Mouse (Mus musculus) adrenal gland, adult 8-10 months (tissue): ENCODE data around the gene Tpp1. TPM values are rescaled to one million over a fixed set of nuclear protein-coding genes. Genes with fewer than 3 reads are reported as not detected.
A peak's percentile ranks its signal among the peaks of the same experiment; 100 is the strongest.

Experiments used
- DNase-seq: peaks from one replicate; pipeline ENCODE4 v3.0.0; 2022
- total RNA-seq, 4 experiments: library from RNA; stranded (reverse); gene quantifications; 2 replicates each; pipeline ENCODE4 v1.2.4; 2022

Tpp1 gene
- 100 to 1,000 TPM; 121 to 139 (median 132) TPM for total RNA-seq

DNA sequence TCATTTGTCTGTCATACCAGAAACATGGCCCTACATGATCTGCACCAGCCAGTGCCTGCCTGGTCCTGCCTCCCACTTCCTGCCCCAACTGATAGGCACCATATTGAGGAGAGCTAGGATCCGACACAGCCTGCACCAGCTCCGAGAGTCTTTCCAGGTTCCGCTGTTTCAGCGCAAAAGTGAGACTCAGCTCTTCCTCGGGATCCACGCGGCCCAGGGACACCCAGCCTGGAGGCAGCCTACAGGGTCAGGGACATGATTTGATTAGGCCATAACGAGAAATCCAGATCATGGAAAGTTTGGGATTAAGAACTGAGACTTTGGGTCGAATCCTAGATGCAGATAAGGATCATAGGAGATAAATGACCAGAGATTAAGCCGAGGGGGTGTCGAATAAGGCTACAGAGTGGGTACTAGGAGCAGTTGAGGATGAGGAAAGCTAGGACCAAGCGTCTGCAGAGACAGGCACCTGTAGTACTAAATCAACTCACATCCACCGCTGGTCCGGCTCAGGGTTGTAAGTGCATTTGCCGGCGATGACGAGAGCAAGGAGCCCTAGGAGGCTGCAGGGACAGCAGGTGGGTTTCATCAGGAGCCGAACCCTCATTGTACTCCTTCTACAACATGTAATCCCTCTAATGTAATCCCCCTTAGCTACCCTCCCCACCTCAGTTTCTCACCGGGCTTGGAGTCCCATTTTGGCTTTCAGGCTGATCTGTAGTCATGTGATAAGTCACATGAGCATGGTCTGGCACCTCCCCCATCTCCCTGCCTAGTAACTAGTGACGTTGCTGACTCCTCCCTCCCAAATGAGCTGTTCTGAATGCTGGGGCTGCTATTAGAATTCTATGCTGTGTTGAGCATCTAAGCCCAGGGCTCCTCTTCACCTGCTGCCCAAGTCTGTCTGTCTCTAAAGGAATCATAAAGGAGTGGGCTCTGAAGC is at the start of gene Tpp1:
Gene Tpp1 (minus strand): TSS at position 745 of the 943 bp plus-strand sequence.
- DNase-seq = peak; percentile 93

DNA sequence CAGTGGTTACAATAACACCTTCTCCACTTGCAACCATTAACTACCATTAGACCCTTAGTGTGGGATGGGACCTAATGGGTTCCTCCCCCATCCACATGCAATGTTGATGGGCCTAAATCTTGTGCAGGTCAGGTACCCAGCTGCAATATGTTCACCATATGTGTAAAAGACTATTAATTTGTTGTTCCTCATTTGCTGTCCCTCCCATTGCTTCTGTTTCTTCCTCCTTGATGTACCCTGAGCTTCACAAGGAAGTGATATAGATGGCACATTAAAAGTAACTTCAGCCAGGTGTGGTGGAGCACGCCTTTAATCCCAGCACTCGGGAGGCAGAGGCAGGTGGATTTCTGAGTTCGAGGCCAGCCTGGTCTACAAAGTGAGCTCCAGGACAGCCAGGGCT is 44.9 kb upstream of the Tpp1 start:
- no peak for DNase-seq

DNA sequence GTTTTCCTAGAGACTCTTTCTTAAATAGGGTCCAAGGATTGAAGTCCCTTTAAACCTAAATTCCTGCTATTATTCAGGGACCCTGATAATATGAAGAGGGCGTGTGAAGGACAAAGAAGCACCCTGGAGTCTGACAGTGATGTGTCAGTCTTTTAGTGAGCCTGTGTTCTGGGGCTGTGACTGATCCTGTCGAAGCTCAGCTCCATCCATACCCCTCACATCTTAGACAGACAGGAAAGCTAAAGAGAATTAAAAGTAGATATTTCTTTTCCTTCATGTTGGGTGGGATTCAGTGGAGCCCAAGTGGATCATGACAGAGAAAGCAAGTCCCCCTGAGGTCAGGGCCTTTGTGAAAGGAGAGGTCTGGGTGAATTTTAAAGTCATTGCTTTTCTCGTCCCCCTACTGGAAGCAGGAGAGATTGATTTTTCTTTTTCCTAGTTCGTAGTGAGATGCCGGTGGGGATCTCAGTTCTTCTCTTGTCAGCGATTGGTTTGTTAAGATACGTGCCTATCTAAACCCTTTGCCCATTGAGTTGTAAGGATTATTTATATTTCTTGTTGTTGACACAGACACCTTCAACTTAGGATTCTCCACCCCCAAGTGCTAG is 43.8 kb upstream of the Tpp1 start:
- DNase-seq = no peak

- DNase-seq = no peak
These were observed 41.7 kb upstream of the Tpp1 start for GRCm38 (mm10) chr7:105793701-105794100.

GRCm38 (mm10) chr7:105791147-105791546 is 39.1 kb upstream of the Tpp1 start:
- no peak for DNase-seq

GRCm38 (mm10) chr7:105787285-105788140 is 35.5 kb upstream of the Tpp1 start, which contains the start of gene Dchs1:
Gene Dchs1, minus strand, starts transcription at chr7:105787654.
- DNase-seq = no peak

DNA sequence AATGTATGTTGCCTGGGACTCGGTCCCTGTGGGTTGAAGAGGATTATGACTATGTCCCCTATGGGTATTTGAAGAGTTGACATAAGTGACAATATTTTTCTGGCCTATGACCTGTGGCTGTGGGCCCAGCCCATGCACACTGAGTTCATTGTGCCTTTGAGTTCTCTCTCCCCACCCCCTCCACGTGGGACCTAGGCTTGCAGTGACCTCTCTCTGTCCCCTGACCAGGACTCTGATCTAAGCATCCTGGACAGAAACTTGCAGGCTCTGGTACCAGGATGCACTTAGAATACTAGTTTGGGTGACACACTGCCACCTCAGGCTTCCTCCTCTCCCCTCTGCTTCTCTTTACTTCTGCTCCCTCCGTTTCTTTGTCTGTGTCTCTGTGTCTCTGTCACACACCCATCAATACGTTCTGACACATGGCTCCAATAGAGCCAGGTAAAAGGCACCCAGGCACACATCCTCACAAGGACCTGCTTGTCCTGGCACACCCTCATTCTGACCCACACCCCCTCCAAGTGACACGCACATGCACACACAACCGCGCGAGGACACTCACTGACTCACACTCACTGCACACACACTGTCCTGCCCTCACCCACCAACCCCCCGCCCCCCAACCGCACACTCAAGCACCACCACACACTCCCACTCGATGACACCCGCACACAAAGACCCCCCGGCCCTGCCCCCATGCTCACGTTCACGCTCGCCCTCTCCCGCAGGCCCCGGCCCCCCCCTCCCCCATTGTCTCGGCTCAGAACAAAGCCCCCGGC is 34.7 kb upstream of the Tpp1 start:
- no peak for DNase-seq

DNA sequence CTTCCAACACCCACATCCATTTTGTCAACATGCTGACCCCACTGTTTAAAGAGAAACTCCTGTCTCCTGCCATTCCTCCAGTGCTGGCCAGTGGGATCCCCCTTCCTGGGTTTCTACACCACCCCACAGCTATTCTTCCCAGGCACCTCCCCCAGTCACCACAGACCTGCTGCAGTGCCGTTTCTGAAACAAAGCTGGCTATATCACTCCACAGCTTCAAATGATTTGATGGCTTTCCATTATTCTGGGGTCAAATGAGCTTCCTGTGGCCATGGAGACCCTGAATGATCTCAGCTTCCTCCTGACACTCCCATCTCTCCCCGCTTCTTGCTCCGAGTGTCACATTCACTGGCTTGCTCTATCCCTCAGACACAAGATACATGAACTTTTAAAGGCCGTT is 32.5 kb upstream of the Tpp1 start:
- no peak for DNase-seq

- DNase-seq = no peak
These were observed 31.8 kb upstream of the Tpp1 start for GRCm38 (mm10) chr7:105783861-105784260.

DNA sequence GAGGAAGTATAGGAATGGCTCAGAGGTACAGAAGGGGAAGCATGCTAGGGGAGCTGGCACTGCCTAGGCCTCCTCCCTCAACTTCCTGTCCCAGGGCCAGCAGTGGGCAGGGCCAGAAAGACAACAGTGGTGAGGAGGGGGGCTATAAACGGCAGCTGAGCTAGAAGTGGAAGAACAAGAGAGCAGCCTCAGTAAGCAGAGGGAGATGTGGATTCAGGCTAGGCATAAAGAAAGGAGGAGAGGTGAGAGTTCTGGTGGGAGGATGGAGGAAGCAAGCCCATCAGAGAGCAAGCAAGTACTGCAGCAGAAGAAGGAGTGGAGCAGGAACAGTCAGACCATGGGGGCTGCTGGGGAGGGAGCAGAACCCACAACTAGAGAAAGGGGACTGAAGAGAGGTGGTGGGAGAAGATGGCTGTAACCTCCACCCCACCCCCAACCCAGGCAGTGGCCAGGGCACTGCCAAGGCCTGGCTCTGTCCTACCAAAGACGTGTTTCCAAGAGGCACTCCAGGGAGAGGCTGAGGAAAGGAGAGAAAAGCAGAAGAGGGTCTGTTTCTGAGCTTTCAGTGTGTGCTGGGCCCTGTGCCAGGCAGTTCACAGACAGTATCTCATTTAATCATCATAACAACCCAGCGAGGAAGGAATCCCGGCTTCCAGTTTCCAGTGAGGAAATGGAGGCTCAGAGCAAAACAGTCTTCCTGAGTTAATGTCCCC is 26.7 kb upstream of the Tpp1 start:
- no peak for DNase-seq

DNA sequence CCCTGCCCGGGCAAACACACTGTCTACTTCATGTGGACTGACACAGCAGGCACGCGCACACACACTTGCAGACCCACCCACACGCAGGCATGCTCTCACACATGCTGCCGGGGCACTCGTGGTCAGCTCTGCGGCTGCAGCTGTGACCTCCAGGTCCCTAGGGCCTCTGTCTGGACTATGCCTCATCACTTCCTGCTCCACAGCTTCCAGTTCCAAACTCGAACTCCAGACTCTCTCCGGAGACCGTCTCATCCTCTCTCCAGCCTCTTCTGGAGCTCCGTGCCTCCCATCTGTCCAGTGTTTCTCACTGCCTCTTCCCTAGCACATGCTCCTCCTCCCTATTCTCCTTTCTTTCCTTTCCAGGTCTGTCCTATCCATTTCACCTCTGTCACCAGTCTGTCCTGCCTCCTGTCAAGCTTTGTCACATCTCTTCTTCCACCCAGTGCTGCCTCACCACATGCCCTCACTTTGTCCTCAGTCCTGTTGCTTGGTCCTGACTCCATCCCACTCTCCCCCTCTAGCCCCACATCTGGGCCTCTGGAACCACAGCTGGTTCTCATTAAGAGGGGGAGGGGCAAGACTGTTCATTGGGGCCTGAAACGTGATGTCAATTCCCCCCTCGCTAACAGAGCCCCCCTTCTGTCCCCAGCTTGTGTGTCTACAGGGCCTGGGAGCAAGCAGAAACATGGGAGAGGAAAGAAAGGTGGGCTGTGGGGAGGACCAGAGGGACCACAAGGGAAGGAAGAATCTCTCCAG is 25.9 kb upstream of the Tpp1 start:
- peak; percentile 39 for DNase-seq

GRCm38 (mm10) chr7:105777316-105777715 is 25.3 kb upstream of the Tpp1 start:
- no peak for DNase-seq

DNA sequence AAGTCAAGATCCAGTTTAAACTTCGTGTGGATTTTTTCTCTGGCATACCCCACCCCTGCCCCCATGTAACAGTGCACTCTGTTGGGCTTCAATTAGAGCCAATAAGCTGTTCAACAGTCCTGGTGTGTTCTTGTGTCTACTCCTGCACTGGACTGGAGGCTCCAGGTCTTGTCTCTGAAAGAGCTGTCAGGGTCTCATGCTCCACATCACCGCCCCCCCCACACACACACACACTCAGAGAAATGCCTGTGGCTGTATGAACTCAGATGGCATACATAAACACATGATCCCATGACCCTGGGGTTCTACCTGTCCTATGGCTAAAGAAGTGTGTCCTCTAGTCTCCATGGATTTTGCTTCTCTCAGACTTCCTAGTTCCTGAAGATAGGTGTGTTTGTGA is 24.0 kb upstream of the Tpp1 start:
- no peak for DNase-seq

DNA sequence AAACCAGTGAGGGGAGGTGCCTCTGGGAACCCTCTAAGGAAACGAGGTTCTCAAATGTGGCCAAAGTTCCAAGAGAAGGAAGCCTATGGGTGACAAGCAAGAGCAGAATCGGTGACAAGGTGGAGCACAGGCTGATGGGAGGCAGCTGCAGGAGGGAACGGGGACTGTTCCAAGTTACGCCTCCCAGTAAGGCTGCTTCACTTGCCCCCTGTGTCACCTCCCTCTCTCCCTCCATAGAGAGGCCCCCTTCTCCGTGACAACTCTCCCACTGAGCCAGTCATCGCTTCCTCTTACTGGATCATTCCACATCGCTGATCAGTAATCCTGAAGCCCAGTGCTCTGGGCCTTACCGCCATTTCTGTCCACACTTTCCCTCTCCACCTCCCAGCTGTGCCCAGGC is 22.6 kb upstream of the Tpp1 start:
- DNase-seq = no peak

DNA sequence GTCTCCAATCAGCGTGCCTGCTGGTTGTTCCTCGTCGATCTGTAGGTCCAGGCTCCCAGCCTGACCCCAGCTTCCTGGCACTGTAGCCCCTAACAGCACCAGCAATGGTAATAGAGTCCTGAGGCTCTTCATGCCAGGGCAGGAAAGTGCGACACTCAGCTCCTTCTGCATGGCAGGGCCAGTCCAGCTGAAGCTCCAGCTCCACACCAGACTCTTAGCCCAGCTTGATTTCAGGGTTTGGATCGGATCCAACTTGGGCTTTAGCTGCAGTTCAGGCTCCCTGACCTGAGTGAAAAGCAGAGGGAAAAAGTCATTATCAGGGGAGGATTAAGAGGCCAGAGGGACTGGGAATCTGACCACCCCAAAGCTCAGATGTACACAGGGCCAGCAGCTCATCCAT is 21.0 kb upstream of the Tpp1 start:
- no peak for DNase-seq

- no peak for DNase-seq
These were observed 20.3 kb upstream of the Tpp1 start for GRCm38 (mm10) chr7:105772331-105772730.

- no peak for DNase-seq
These were observed 17.9 kb upstream of the Tpp1 start for GRCm38 (mm10) chr7:105769959-105770358.

GRCm38 (mm10) chr7:105767729-105768165 is 15.7 kb upstream of the Tpp1 start:
- DNase-seq = no peak

- DNase-seq = no peak
These were observed 12.3 kb upstream of the Tpp1 start for GRCm38 (mm10) chr7:105764331-105764730.

DNA sequence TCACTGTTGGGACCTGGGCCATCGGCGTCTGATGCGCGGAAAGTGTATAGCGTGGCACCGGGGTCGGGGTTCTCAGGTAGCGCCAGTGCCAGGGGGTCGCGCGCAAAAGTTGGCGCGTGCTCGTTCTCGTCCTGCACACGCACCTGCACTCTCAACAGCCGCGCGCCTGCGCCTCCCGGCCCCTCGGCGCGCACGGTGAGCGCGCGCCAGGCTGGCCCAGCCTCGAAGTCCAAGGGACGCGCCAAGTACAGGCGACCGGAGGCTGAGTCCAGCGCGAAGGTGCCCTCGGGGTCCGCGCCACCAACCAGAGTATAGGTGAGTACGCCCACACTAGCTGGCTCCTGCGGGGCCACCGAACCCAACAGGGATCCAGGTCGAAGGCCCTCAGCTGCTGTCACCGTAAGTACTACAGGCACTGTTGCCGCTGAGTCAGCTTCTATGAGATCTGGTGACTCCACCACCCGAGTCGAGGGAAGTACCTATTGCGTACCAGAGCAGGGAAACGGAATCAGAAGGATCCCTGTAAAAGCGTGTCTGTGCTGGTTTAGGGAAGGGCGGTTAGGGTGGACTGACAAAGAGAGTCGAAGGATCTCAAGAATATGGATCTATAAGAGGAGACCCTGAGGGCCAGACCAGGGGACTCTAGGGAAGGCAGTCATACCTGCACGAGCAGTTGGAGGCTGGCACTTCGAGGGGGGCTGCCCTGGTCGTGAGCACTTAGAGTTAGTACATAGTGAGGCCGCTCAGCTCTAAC is 10.7 kb upstream of the Tpp1 start:
- DNase-seq = no peak
